Mouse (Mus musculus): ENCODE results near the gene Gspt2.
"Not testable (repeated sequence)": the region's sequence is repeated elsewhere in the genome, so short reads cannot be mapped to it uniquely, and the experiment has no call there.

Gene Gspt2

GRCm38 (mm10) chrX:94635961-94636563 lies at the start of gene Gspt2:
Gspt2 (plus strand) TSS chrX:94636069.
- DNase-seq, result no peak

GRCm38 (mm10) chrX:94624835-94625803 lies 10.8 kb upstream of the Gspt2 start:
- no peak for DNase-seq

GRCm38 (mm10) chrX:94636911-94637310 lies 1.0 kb downstream of the Gspt2 start:
- no peak for DNase-seq

GRCm38 (mm10) chrX:94648541-94648940 lies 12.7 kb downstream of the Gspt2 start:
- DNase-seq, result no peak

- DNase-seq, result no peak
These were observed 21.9 kb downstream of the Gspt2 start for GRCm38 (mm10) chrX:94657734-94658133.

- DNase-seq, result no peak
These were observed 34.9 kb downstream of the Gspt2 start for GRCm38 (mm10) chrX:94670814-94671213.

GRCm38 (mm10) chrX:94674977-94675376 lies 39.1 kb downstream of the Gspt2 start:
- peak; percentile 13 to 53 for DNase-seq

- DNase-seq, result not testable (repeated sequence)
These were observed 45.7 kb downstream of the Gspt2 start for GRCm38 (mm10) chrX:94681581-94681980.

GRCm38 (mm10) chrX:94689593-94689992 lies 53.7 kb downstream of the Gspt2 start:
- DNase-seq, result peak; percentile 2 to 12

Data from B cell, adult 2 months (primary cell).